Mouse (Mus musculus): Measurements from ENCODE around the gene Arid5a. TPM values are rescaled to one million over a fixed set of nuclear protein-coding genes. Genes with fewer than 3 reads are reported as not detected.

Gene Arid5a
- polyA plus RNA-seq, 1 experiment from 2014 or later: 23.6 TPM

DNA sequence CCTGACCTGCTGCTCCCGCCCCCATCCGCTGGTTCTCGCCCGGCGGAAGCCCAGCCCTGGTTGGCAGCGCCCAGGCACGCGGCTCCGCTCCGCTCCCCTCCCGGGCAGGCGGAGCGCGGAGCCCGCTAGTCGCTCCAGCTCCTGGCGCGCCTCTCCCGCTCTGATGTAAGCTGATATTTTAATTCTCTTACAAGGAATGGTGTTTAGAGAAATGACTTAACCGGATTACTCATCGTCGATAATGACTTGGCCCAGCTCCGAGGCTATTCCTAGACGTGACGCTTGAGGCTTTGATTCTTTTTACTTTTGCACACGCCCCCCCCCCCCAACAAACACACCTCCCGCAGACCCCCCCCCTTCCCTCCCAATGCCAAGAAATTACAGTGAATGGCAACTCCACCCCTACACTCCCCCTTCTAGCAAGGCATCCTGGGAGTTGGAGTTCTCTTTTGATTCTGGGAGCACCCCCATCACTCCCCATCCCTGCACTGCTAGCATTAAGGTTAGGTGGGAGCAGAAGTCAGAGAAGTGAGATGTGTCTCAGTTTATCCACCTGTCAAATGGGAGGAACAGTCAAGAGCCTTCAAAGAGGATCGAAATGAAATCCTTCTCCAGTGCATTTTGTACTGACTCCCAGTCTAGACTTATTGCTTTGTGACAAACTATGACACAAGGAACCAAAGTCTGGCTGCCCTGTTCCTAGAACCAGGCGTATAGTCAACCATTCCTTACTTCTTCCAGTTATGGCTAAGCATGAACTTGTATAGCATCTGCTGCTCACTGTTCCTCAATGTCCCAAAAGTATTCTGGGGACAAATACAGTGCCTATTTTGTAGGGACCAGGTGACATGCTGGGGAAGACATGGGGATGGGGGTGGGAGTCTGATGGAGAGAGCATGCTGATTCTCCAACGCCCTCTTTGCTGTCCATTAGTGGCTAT is 3.9 kb upstream of the Arid5a start:
- H3K27ac ChIP-seq: no peak overlapping the region
- no peaks in the 10 kb centered on the region for H3K36me3 ChIP-seq (ENCODE audit: inconsistent target)
- WGBS (ENCODE audit: missing documents): 14% methylated on average over 21 of the region's 30 CpGs
- peaks cover 4% of the 10 kb centered on the region; the same call in 1 of the 2 replicates for H3K79me2 ChIP-seq (ENCODE audit: inconsistent target)
- no peak overlapping the region for H3K4me3 ChIP-seq (ENCODE audit: inconsistent target)

DNA sequence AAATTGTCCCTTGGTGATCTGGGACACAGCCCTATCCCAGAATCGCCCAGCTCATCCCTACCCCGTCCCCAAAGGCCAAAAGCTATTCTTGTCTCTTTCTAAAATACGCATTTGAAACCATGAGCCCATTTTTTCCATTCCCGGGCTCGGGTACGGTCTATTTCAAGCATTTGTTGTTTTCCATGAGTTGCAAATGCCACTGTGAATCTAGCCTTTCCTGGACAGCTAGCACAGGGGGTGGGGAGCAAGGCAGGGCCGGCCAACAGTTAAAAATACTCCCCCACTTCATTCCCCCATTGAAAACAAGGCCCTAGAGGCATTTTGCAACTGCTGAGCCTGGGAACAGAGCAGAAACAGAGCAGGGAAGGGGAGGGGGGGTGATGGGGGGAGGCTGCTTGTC is 2.8 kb upstream of the Arid5a start:
- H3K27ac ChIP-seq: no peak overlapping the region
- no peak overlapping the region for H3K4me3 ChIP-seq (ENCODE audit: inconsistent target)
- peaks cover 15% of the 10 kb centered on the region; the same call in 1 of the 2 replicates for H3K79me2 ChIP-seq (ENCODE audit: inconsistent target)
- WGBS (ENCODE audit: missing documents): 83% methylated on average over 7 of the region's 7 CpGs
- H3K36me3 ChIP-seq (ENCODE audit: inconsistent target): no peaks in the 10 kb centered on the region

DNA sequence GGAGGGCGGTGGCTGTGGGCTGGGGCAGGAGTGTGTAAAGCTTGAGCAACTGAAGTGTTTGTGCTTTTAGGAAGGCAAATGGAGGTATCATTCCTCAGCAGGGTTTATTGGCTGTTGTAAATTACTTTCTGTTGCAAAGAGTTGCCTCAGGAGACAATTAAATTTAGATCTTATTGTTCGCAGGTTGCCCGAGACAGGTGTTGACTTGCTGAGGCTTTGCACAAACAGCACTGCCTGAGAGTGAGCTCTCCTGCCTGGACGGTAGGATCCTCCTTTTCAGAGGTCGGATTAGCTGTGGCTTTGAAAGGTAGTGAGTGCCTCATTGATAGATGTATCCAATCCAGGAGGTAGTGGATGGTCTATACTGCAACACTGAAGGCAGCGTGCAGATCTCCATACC is 1.4 kb upstream of the Arid5a start:
- no peak overlapping the region for H3K4me3 ChIP-seq (ENCODE audit: inconsistent target)
- H3K27ac ChIP-seq: no peak overlapping the region
- H3K79me2 ChIP-seq (ENCODE audit: inconsistent target): peaks cover 28% of the 10 kb centered on the region; the same call in 1 of the 2 replicates
- over 99% methylated on average over 6 of the region's 6 CpGs for WGBS (ENCODE audit: missing documents)
- H3K36me3 ChIP-seq (ENCODE audit: inconsistent target): peaks cover 3% of the 10 kb centered on the region; the same call in 1 of the 2 replicates

DNA sequence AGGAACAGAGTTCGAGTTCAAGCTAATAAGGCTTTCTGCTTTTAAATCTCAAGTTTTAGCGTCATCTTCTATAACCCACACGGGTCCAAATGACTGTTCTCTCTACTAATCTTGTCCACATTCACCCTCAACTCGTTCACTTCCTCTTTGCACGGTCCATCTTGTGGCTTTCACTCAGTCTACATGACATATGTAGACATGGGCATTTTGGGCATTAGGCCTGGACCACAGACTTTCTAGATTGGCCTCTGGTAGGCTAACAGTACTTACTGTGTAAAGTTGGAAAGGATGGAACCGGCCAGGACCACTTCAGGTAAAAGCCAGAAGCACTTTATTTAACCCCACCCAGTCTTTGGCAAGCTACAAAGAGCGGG is 425 bp upstream of the Arid5a start:
- WGBS (ENCODE audit: missing documents): 26% methylated on average over 7 of the region's 7 CpGs
- H3K36me3 ChIP-seq (ENCODE audit: inconsistent target): peaks cover 12% of the 10 kb centered on the region
- peaks cover 38% of the 10 kb centered on the region; the same call in 1 of the 2 replicates for H3K79me2 ChIP-seq (ENCODE audit: inconsistent target)
- peak overlapping the region; percentile 31; the same call in 1 of the 2 replicates for H3K27ac ChIP-seq
- no peak overlapping the region for H3K4me3 ChIP-seq (ENCODE audit: inconsistent target)

DNA sequence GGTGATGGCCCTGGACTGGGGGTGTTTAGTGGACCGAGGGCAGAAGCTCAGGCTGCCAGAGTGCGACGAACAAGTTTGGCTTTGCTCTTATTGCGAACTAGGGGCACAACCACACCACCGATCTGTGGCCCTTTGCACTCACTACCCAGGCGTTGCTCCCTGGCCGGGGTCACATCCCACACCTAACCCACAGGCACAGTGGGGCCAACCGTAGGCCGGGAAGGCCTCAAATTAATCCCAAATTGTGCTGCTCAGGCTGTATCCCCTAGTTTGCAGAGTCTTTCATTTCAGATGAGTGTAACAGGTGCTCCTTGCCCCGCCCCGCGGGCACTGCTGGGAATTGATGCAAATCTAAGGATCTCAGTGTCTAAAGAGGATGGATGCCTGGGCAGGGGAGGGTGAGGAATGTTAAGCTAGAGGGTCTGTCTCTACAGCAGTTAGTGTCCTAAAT is 943 bp downstream of the Arid5a start:
- WGBS (ENCODE audit: missing documents): 2% methylated on average over 12 of the region's 12 CpGs
- peak overlapping the region; percentile 82 for H3K27ac ChIP-seq

DNA sequence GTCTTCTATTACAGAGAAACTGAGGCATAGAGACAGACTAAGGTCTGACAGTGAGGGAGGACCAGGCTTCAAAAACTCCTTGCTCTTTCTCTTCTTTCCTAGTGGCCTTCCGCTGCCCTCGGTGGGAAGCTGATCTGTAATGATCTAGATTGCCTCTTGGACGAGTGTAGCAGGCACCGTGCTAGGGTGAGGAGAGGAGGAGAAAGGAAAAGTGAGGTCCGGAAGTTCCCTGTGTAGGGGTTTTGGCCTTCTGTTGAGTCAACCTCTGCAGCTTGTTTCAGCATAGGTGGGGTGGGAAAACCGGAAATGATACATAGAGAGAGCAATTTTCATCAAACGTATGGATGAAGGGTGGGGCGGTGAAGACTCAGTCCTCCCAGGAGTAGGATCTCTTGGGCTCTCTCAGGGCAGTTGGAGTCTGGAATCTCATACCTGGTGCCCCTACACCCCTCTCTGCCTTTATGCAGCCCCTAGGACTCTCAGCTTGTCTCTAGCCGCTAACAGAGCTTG is 1.5 kb downstream of the Arid5a start:
- H3K4me3 ChIP-seq (ENCODE audit: inconsistent target): peak overlapping the region; percentile 52
- 26% methylated on average over 9 of the region's 9 CpGs for WGBS (ENCODE audit: missing documents)
- H3K27ac ChIP-seq: peak overlapping the region; percentile 82
- H3K36me3 ChIP-seq (ENCODE audit: inconsistent target): peaks cover 15% of the 10 kb centered on the region
- peaks cover 57% of the 10 kb centered on the region; the same call in 1 of the 2 replicates for H3K79me2 ChIP-seq (ENCODE audit: inconsistent target)

More for the DNA sequence above, 943 bp downstream of the Arid5a start:
- H3K79me2 ChIP-seq (ENCODE audit: inconsistent target): peaks cover 52% of the 10 kb centered on the region; the same call in 1 of the 2 replicates
- H3K36me3 ChIP-seq (ENCODE audit: inconsistent target): peaks cover 15% of the 10 kb centered on the region
- H3K4me3 ChIP-seq (ENCODE audit: inconsistent target): peak overlapping the region; percentile 52

DNA sequence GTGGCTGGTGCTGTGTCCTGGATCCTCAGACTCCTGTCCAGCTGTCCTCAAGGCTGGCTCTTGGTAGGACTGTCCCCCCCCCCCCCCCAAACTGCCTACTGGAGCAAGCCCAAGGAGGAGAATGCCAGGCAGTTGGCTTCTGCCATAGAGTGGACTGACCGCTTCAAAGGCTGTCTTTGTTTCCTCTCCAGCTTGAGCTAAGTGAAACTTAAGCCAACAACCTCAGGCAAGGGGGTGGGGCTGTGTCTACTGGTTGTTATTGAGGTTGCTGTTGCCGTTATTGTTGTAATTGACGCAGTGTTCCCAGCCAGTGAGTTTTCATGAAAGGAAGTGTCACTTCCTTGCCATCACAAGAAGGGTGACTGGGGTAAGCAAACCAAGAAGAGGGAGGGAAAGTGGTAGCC is 2.0 kb downstream of the Arid5a start:
- WGBS (ENCODE audit: missing documents): 14% methylated on average over 3 of the region's 3 CpGs
- H3K27ac ChIP-seq: peak overlapping the region; percentile 82; the same call in 1 of the 2 replicates
- peaks cover 18% of the 10 kb centered on the region for H3K36me3 ChIP-seq (ENCODE audit: inconsistent target)
- peaks cover 62% of the 10 kb centered on the region; the same call in 1 of the 2 replicates for H3K79me2 ChIP-seq (ENCODE audit: inconsistent target)
- H3K4me3 ChIP-seq (ENCODE audit: inconsistent target): peak overlapping the region; percentile 52; the same call in 1 of the 2 replicates

DNA sequence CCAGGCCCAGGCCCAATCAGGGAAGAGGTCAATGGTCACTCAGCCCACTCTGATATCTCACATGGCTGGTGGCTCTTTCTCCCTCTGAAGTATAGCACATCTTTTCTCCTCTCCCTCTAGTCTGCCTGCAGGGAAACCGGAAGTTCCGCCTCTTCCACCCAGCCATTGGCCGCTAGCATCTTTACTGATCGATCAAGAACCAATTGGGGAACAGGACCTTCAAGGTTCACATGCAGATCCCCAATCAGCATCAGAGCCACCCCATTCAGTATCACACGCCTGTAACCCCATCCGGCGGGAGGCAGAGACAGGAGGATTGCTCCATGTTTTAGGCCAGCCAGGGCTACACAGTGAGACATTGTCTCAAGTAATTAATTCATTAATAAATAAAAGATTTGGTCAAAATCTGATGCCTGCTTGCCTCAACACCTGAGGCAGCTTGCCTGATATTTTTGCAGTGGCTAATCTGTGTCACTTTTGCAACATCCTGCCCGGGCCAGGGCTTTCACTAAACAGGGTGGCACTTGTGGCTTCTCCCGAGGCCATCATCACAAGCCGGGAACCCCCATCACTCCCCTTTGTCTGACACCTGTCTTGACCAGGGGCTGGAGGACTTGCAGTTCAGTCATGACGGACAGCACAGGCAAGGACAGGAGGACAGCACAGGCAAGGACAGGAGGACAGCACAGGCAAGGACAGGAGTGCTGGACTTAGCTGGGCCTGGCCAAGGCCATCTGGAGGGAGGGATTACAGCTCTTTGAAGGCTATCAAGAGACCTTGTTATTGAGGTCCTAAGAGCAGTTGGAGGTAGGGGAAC is 7.6 kb downstream of the Arid5a start:
- 88% methylated on average over 11 of the region's 11 CpGs for WGBS (ENCODE audit: missing documents)
- Histone ChIP-seq H3K4me3 (ENCODE audit: inconsistent target) (no peak overlapping the region), H3K36me3 (ENCODE audit: inconsistent target) (peaks cover 69% of the 10 kb centered on the region), H3K27ac (no peak overlapping the region), H3K79me2 (ENCODE audit: inconsistent target) (peaks cover 52% of the 10 kb centered on the region; the same call in 1 of the 2 replicates)

DNA sequence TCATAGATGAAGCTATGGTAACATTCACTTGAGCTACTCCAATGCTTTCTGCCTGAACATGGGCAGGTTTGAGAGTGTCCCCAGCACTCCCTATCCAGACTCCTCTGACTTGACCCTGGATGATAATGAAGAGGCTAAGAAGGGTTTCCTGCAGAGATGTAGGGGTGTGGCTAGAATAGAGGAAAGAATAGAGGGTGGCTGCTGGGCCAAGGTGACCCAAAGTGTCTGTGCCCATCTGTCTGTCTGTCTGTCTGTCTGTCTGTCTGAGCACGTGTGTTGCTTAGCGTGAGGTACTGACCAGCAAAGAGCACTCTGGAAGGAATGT is 8.2 kb downstream of the Arid5a start:
- Histone ChIP-seq H3K4me3 (ENCODE audit: inconsistent target) (no peak overlapping the region), H3K36me3 (ENCODE audit: inconsistent target) (peaks cover 75% of the 10 kb centered on the region), H3K27ac (no peak overlapping the region), H3K79me2 (ENCODE audit: inconsistent target) (peaks cover 46% of the 10 kb centered on the region; the same call in 1 of the 2 replicates)
- 100% methylated on average over 2 of the region's 2 CpGs for WGBS (ENCODE audit: missing documents)

DNA sequence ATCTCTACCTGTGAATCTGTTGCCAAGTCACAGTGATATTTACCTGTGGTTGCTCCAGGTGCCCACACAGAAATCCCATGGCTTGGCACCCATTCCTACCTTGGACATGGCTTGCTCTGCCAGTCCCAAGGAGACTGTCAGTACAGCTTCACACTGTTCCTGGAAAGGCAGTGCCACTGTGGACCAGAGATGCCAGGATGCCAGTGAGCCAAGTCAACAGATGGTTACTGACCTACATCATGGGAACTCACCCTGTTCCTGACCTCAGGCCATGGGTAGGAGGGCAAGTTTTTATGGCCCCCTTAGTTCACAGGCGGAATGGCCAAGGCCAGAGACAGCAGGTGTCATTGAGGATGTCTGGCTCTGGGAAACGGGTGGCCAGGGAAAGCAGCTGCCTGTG is 13.6 kb downstream of the Arid5a start:
- peaks cover 53% of the 10 kb centered on the region for H3K36me3 ChIP-seq (ENCODE audit: inconsistent target)
- H3K79me2 ChIP-seq (ENCODE audit: inconsistent target): no peaks in the 10 kb centered on the region
- no peak overlapping the region for H3K27ac ChIP-seq
- H3K4me3 ChIP-seq (ENCODE audit: inconsistent target): no peak overlapping the region
- 95% methylated on average over 2 of the region's 2 CpGs for WGBS (ENCODE audit: missing documents)

DNA sequence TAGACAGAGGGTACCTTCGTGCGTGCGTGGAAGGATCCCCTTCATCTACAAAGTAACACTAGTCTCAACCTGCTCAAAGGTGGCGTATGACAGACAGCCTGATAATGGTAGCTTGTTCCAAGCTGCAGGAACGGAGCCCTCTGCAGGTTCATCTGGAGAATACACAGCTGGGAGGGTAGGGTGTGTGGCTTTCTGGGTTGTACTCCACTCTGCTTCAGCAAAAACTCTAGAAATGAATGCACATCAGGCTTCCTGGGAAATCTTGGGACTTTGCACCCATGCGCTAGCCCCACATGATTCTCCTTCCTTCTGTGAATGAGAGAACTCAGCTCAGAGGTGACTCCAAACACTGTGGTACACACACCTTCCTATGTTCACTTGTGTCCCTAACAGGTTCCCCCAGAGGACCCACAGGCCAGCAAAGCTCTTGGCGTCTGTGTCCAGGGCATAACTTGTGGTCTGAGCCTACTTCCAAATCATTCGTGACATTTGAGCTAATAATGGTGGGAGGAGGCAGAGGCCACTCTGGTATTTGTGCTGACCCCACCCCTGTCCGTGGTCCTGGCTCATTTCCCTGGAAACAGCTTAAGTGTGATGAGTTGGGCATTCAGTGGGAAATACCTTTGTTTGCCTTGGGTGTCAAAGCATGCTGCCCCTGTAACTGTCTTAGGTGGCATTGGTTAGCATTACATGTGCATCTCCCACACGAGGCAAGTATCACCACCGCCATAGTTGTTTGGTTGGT is 14.5 kb downstream of the Arid5a start:
- Histone ChIP-seq H3K79me2 (ENCODE audit: inconsistent target) (no peaks in the 10 kb centered on the region), H3K4me3 (ENCODE audit: inconsistent target) (no peak overlapping the region), H3K27ac (no peak overlapping the region), H3K36me3 (ENCODE audit: inconsistent target) (peaks cover 44% of the 10 kb centered on the region)
- WGBS (ENCODE audit: missing documents): 91% methylated on average over 11 of the region's 11 CpGs

DNA sequence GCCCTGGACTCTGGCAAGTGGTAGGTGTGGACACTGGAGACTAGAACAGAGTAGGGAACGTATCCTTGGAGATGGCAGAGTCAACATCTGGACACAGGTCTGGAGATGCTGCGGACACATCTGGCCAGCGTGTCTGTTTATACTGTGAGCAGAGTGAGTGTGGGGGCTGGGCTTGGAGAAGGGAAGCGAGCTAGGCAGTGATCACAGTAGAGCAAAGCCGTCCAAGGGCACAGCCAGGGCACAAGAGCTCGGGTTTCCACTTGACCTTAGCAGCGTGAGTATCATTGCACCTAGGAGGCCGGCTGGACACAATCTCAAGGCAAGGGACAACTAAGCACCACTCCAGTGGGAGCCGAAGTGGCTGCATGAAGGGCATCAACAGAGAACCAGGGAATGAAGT is 15.5 kb downstream of the Arid5a start:
- Histone ChIP-seq H3K27ac (no peak overlapping the region), H3K79me2 (ENCODE audit: inconsistent target) (no peaks in the 10 kb centered on the region), H3K4me3 (ENCODE audit: inconsistent target) (no peak overlapping the region), H3K36me3 (ENCODE audit: inconsistent target) (peaks cover 34% of the 10 kb centered on the region)
- 96% methylated on average over 9 of the region's 9 CpGs for WGBS (ENCODE audit: missing documents)

DNA sequence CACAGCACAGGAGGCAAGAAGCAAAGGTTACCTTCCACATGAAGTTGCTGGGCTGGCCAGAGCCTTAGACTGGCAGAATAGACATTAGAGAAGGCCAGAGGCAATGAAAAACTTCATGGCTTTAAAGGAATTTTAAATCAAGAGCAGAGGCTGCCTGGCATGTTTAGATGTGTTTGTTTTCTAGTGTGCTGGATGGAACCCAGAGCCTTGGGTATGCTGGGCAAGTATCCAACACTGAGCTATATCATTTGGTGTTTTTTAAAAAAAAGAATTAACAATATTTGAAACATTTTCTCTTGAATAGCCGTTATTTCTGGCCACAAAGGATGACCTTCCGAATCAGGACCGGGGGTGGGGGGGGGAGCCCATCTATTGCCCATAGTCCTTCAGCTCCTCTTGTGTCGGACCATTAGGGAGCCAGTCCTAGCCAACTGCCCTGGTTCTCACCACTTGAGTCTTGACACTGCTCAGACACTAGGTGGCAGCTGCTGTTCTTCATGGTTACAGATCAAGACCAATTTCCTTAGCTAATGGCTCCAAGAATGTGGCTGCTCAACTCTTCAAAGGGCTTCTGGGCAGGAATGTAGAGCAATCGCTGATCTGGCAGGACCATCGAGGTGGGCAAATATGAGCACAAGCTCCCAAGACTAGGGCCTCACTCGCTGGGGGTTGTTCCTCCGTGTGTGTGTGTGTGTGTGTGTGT is 16.4 kb downstream of the Arid5a start:
- no peaks in the 10 kb centered on the region for H3K79me2 ChIP-seq (ENCODE audit: inconsistent target)
- WGBS (ENCODE audit: missing documents): 38% methylated on average over 8 of the region's 8 CpGs
- H3K36me3 ChIP-seq (ENCODE audit: inconsistent target): peaks cover 25% of the 10 kb centered on the region
- no peak overlapping the region for H3K27ac ChIP-seq
- H3K4me3 ChIP-seq (ENCODE audit: inconsistent target): no peak overlapping the region

All from macrophage (primary cell).